Mouse (Mus musculus) WW6 (cell line): ENCODE data around the gene Ykt6.

Source experiments
- DNase-seq: peaks from one replicate; pipeline ENCODE4 v3.0.0-alpha.2; 2013; ENCODE audit warnings: low read depth, low spot score

Gene Ykt6

GRCm38 (mm10) chr11:5948546-5949250 is 6.8 kb upstream of the Ykt6 start:
- no peak for DNase-seq

GRCm38 (mm10) chr11:5949586-5950352 is 5.7 kb upstream of the Ykt6 start, which contains the start of gene Gck:
Gene Gck (minus strand): TSS chr11:5950081.
- no peak for DNase-seq

DNA sequence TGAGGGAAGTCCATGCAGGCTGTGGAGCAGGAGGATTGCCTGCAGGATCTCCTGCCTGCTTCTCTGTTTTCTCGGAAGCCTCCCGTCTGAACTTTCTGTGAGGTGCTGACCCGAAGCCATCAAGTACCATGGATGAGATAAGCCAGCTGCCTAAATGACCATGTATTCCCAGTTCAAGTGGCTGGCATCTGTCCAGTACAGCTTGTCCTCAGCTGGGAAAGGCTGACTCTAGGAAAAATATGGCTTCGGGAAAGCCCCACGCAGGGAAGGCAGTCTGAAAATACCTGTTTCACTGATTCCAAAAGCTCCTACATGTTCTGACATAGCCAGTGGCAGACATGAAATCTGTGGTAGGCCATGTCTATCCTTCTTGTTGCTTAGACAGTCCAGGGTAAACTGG is 3.0 kb upstream of the Ykt6 start:
- DNase-seq, result no peak

DNA sequence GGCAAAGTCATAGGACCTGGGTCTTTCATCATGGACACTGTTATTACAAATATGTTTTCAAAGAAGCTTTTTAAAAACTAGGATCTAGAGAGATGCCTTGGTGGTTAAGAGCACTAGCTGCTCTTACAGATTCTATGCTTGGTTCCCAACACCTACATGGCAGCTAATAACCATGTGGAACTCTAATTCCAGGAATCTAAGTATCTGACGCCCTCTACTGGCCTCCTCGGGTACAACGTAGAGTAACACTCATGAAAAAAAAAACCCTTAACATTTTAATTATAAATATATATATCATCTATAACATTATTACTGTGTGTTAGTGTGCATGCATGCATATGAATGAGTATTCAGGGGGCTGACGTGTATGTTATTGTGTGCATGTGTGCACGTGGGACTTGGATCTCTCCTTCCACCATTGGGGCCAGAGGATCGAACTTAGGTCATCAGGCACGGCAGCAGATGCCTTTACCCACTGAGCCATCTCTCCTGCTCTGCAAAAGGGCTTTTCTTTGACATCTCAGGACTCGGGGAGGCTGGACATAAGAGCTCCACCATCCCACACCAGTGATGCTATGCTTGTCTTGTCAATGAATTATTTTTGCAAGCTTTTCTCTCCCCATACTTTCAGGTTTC is 2.2 kb upstream of the Ykt6 start:
- no peak for DNase-seq

DNA sequence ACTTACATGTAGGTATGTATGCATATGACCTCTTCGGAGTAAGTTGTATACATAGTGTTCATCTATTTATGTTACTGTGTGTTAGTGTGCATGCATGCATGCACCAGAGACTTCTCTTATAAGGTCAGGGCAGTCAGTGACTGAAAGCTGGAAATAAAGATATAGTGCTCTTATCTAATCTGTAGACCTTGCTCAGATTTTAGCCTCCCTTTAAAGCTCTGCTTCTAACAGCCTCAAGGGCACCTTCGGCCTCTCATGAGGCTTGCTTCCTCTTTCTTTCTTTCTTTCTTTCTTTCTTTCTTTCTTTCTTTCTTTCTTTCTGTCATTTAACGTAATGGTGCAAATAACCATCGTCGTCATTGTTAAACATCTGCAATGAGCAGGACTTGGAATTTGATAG is 1.1 kb upstream of the Ykt6 start:
- no peak for DNase-seq

DNA sequence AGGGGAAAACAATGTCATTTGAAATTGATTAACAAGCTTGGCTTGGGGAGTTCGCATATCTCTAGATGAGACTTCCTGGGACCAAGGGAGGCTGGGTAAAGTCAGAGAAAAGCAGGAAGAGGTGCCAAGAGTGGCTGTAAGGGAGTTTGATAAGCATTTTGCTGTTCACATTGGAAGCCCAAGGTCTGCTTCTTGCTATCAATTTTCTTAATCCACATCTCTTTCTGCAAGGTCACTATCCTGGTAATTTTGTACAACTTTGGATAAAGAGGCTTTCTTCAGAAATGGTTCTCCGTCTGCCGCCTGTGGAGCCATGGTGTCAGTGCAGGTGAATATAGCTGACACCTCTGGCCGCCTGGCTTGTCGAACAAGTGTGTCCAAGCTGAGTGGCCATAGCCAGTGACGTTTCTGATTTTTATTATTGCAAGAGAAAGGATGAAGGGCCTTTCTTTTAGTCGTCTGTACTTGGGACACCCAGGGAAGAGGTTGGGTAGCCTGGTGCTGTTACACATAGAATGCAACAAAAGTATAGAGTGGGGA is 458 bp upstream of the Ykt6 start:
- DNase-seq, result no peak

GRCm38 (mm10) chr11:5960051-5960450 is 4.6 kb downstream of the Ykt6 start:
- no peak for DNase-seq

GRCm38 (mm10) chr11:5965865-5966264 is 10.4 kb downstream of the Ykt6 start:
- DNase-seq, result no peak

DNA sequence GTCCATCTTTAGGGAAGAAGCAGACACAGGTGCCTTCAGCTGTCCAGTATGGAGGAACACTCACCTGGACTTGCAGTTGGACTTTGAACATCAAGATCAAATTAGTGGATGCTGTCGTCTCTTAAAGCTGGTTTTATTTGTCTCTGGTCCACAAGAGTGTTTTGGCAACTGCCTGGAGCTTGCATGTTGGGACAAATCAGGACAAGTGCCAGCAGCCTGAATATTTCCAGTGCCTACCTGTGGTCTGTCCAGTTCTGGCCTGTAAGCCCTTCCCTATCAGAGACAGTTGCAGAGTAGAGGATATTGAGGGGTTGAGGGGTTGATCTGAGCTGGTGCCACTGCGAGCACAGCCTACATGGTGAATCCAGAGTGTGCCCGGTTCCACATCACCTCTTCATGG is 11.3 kb downstream of the Ykt6 start:
- no peak for DNase-seq

DNA sequence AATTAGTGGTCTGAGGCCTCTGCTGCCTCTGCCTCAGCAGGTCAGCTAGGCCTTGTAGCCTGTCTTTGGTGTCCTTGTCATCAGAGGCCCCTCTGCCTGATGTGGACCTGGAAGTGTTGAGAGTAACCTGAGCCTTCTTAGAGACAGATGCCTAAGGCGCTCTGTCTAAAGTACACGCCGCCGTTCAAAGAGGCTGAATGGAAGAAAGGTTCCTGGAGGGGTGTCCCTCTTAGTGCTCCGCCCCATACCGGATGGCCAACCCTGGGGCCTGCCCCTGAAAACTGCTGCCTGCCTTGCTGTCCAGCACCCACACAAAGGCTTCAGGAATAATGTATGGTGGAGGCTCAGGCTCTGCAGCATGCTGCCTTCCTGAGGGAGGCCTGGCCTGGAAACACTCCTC is 12.7 kb downstream of the Ykt6 start:
- no peak for DNase-seq

DNA sequence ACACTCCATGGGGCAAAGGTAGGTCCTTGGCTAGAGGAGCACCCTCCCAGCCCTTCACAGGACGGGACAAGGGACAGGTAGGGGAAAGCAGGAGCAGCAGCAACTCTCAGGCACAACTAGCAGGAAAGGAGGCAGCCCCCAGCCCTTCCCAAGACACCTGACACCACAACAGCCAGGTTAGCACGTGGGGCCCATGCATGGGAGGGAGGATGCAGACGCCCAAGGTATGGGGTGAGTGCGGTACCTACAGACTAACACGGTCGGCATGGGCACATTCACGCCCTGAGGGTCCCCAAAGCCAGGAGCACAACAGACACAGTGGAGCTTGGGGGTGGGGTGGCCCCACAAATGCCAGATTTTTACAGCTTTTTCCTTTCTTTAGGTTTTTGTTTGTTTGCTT is 15.7 kb downstream of the Ykt6 start:
- DNase-seq, result no peak

- DNase-seq, result no peak
These were observed 17.7 kb downstream of the Ykt6 start for GRCm38 (mm10) chr11:5973151-5973550.

DNA sequence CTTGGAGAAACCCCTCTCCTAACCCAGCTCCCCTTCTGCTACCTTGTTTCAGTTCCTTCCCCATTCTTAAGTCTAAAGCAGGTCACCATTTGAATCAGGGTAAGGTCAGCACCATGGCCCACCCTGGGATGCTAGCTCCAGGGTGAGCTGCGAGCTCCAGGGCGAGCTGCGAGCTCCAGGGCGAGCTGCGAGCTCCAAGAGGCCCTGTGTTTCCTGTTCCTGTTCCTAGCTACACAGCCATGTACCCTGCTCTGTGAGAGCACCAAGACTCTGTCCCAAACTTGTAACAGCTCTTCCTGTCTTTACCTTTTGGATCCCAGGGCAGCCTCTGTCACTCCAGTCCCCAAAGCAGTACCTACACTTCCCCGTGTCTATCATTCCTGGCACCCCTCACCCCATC is 18.6 kb downstream of the Ykt6 start:
- DNase-seq, result no peak

- no peak for DNase-seq
These were observed 19.6 kb downstream of the Ykt6 start for GRCm38 (mm10) chr11:5975068-5975467.

GRCm38 (mm10) chr11:5976106-5976505 is 20.6 kb downstream of the Ykt6 start:
- DNase-seq, result no peak

DNA sequence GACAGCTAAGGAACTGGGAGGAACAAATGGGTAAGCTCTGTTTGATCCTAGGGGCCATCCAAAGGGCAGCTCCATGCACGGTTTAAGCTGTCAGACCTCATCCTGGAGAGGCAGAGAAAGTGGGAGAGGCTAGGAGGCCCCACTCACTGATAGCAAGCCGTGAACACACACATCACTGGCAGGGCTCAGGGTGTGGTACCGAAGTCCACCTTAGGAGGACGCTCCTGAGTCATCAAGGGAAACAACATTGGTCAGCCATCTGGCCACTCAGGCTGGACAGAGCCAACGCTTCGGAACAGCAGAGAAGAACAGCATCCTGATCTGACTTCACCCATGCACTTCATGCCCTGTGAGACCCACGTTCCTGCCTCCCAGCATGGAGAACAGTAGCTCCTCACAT is 23.6 kb downstream of the Ykt6 start:
- DNase-seq, result no peak

DNA sequence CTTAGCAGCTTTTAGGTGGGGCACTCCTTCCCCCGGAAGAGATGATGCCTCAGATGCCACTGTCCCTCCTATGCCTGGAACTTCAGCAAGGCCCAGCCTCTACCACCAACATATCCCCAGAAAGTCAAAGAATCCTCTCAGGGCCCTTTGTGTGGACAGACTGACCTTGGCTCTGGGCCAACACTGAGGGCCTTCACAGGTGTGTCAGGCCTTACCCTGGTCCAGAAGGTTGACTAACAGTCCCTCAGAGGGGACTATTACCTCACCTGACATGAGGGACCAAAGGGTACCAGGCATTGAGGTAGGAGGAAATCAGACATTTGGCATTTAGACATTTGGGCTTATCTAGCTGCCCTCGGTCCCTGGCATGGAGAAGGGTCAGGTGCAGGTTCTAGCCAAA is 24.6 kb downstream of the Ykt6 start:
- no peak for DNase-seq

GRCm38 (mm10) chr11:5980561-5980960 is 25.1 kb downstream of the Ykt6 start:
- no peak for DNase-seq

DNA sequence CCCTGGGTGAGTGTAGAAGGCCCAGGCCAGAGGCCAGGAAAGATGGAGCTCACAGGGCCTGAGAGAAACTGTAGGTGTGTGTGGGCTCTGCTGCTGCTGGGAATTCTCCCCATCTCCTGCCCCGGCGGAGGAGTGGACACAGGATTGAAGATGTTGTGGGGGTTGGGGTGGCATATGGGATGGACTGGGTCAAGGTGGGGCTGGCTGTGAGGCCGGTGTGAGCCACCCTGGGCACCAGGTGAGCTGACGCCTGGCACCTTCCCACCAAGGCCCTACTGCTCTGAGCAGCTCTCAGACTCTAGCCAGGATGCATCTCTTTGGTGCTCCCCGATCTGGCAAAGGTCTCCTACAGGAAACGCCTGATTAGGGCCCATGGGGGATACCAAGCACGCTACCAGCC is 25.8 kb downstream of the Ykt6 start:
- DNase-seq, result no peak

- no peak for DNase-seq
These were observed 28.1 kb downstream of the Ykt6 start for GRCm38 (mm10) chr11:5983629-5984028.

DNA sequence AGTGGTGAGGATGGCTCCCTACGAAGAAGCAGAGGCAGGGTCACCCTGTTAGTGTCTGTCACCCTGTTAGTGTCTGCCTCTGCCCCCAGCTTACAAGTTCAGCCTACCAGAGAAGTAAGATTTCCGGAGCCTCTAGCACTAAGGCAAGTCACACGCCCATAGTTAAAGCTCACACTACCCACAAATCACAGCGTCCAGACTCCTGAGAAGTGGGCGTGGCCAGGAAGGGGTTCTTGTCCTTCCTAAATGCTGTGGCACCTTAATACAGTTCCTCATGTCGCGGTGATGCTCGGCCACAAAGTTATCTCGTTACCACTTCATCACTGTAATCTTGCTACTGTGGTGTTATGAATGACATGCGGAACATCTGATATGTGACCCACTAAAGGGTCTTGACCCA is 32.6 kb downstream of the Ykt6 start:
- DNase-seq, result no peak

DNA sequence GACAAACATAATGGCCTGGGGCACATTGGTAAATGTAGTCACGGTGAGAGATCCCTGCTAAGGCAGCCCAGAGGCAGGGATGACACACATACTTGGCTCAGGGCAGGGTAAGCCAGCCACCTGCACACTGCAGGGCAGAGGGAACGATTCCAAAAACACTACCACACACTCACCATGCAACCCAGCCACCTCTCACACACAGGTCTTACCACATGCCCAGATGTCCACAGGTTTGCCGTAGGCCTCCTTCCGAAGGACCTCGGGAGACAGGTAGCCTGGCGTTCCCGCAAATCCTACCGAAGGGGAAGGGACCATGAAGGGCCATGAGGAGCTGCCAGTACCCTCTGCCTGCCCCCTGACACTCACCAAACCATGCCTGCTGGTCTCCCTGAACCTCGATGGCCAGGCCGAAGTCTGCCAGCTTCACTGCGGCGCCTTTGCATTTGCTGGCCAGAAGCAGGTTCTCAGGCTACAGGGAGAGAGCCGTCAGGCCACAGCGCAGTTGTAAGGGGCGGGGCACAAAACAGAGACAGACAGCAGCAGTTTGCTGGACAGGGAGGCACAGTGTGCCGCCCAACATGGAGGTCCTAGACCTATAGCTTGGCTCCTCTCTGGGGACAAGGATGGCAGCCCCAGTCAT is 34.6 kb downstream of the Ykt6 start:
- DNase-seq, result no peak
